Mouse (Mus musculus): ENCODE results near the gene Plekhb2. TPM values are rescaled to one million over a fixed set of nuclear protein-coding genes. Genes with fewer than 3 reads are reported as not detected.

Gene Plekhb2
- polyA plus RNA-seq, 1 experiment, result 33.3 TPM

GRCm38 (mm10) chr1:34893831-34894230, 44.1 kb downstream of the Plekhb2 start:
- Histone ChIP-seq H3K9ac (ENCODE audit: low read depth, poor library complexity, severe bottlenecking) (no peak overlapping the region), H3K27ac (ENCODE audit: insufficient read depth, low read length) (no peak overlapping the region)
- peak; percentile 25 for TF ChIP-seq CTCF (IDR thresholded peaks at IDR 0.05; ENCODE audit: low read depth, low read length)
- TF ChIP-seq EP300 (IDR thresholded peaks at IDR 0.05; ENCODE audit: insufficient read depth, low read depth, low read length), result no peak

GRCm38 (mm10) chr1:34896102-34896501, 46.3 kb downstream of the Plekhb2 start:
- Histone ChIP-seq H3K36me3 (ENCODE audit: control insufficient read depth, insufficient read depth, low read length, poor library complexity, severe bottlenecking) (no peaks in the 10 kb centered on the region), H3K4me1 (ENCODE audit: control insufficient read depth, insufficient read depth, low read length) (no peaks in the 10 kb centered on the region), H3K9ac (ENCODE audit: low read depth, poor library complexity, severe bottlenecking) (no peak overlapping the region), H3K27ac (ENCODE audit: insufficient read depth, low read length) (no peak overlapping the region), H3K27me3 (ENCODE audit: control insufficient read depth, insufficient read depth, low read length, poor library complexity, severe bottlenecking) (no peaks in the 10 kb centered on the region), H3K4me3 (ENCODE audit: low read depth, low read length) (no peak overlapping the region), H3K9me3 (replicated peaks; ENCODE audit: control insufficient read depth, insufficient read depth, low read length, poor library complexity, severe bottlenecking) (no peaks in the 10 kb centered on the region)
- TF ChIP-seq CTCF (IDR thresholded peaks at IDR 0.05; ENCODE audit: low read depth, low read length) (peak; percentile 3), EP300 (IDR thresholded peaks at IDR 0.05; ENCODE audit: insufficient read depth, low read depth, low read length) (no peak), POLR2A (IDR thresholded peaks at IDR 0.05; ENCODE audit: insufficient read depth, low read length) (no peak)

More at GRCm38 (mm10) chr1:34893831-34894230, 44.1 kb downstream of the Plekhb2 start:
- H3K9me3 ChIP-seq (replicated peaks; ENCODE audit: control insufficient read depth, insufficient read depth, low read length, poor library complexity, severe bottlenecking), result no peaks in the 10 kb centered on the region
- no peaks in the 10 kb centered on the region for H3K36me3 ChIP-seq (ENCODE audit: control insufficient read depth, insufficient read depth, low read length, poor library complexity, severe bottlenecking)
- no peaks in the 10 kb centered on the region for H3K27me3 ChIP-seq (ENCODE audit: control insufficient read depth, insufficient read depth, low read length, poor library complexity, severe bottlenecking)
- H3K4me3 ChIP-seq (ENCODE audit: low read depth, low read length), result no peak overlapping the region
- H3K4me1 ChIP-seq (ENCODE audit: control insufficient read depth, insufficient read depth, low read length), result no peaks in the 10 kb centered on the region

- Histone ChIP-seq H3K9me3 (replicated peaks; ENCODE audit: control insufficient read depth, insufficient read depth, low read length, poor library complexity, severe bottlenecking) (no peaks in the 10 kb centered on the region), H3K4me3 (ENCODE audit: low read depth, low read length) (no peak overlapping the region)
Observed at GRCm38 (mm10) chr1:34896898-34897297, 47.1 kb downstream of the Plekhb2 start.

DNA sequence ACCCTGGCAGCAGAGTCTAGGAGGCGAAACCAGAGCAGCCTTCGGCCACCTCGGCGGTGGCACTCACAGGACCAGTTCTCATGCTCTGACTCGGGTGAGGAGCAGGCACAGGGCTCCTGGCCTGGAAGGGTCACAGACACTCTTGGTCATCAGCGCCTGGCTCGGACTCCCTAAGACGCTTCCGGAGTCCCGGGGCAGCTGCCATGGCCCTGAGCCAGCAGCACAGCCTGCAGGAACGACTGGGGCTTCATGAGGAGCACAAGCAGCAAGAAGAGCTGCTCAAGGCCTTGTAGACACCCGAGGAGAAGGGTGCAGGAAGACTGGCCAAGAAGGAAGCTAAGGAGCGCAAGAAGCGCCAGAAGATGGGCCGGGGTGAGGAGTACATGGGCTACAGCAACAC, 78.9 kb downstream of the Plekhb2 start:
- TF ChIP-seq CTCF (IDR thresholded peaks at IDR 0.05; ENCODE audit: low read depth, low read length) (no peak), POLR2A (IDR thresholded peaks at IDR 0.05; ENCODE audit: insufficient read depth, low read length) (no peak), EP300 (IDR thresholded peaks at IDR 0.05; ENCODE audit: insufficient read depth, low read depth, low read length) (no peak)
- Histone ChIP-seq H3K4me1 (ENCODE audit: control insufficient read depth, insufficient read depth, low read length) (no peaks in the 10 kb centered on the region), H3K27me3 (ENCODE audit: control insufficient read depth, insufficient read depth, low read length, poor library complexity, severe bottlenecking) (no peaks in the 10 kb centered on the region), H3K9me3 (replicated peaks; ENCODE audit: control insufficient read depth, insufficient read depth, low read length, poor library complexity, severe bottlenecking) (0 out of 2 replicates have a peak, but pooled peaks cover 3% of the 10 kb centered on the region), H3K4me3 (ENCODE audit: low read depth, low read length) (no peak overlapping the region), H3K27ac (ENCODE audit: insufficient read depth, low read length) (no peak overlapping the region), H3K9ac (ENCODE audit: low read depth, poor library complexity, severe bottlenecking) (no peak overlapping the region), H3K36me3 (ENCODE audit: control insufficient read depth, insufficient read depth, low read length, poor library complexity, severe bottlenecking) (no peaks in the 10 kb centered on the region)

More at GRCm38 (mm10) chr1:34896898-34897297, 47.1 kb downstream of the Plekhb2 start:
- H3K27ac ChIP-seq (ENCODE audit: insufficient read depth, low read length), result no peak overlapping the region
- H3K9ac ChIP-seq (ENCODE audit: low read depth, poor library complexity, severe bottlenecking), result no peak overlapping the region
- H3K36me3 ChIP-seq (ENCODE audit: control insufficient read depth, insufficient read depth, low read length, poor library complexity, severe bottlenecking), result no peaks in the 10 kb centered on the region
- no peaks in the 10 kb centered on the region for H3K27me3 ChIP-seq (ENCODE audit: control insufficient read depth, insufficient read depth, low read length, poor library complexity, severe bottlenecking)
- no peaks in the 10 kb centered on the region for H3K4me1 ChIP-seq (ENCODE audit: control insufficient read depth, insufficient read depth, low read length)
- TF ChIP-seq POLR2A (IDR thresholded peaks at IDR 0.05; ENCODE audit: insufficient read depth, low read length) (no peak), CTCF (IDR thresholded peaks at IDR 0.05; ENCODE audit: low read depth, low read length) (peak; percentile 51)

Other genes starting within 250 kb of the Plekhb2 start
- 65.3 and 71.4 TPM in 2 replicates for gene Fam168b, start 6.9 kb upstream of the Plekhb2 start, polyA plus RNA-seq (2011; ENCODE audit: insufficient read depth, insufficient read length, low read depth, missing spikeins)